ENCODE assay signal across 22 mouse cellular contexts in genomic region chr6:128545402-128545801, GRCm38 (mm10). TPM values are rescaled to one million over a fixed set of nuclear protein-coding genes. Genes with fewer than 3 reads are reported as not detected.
"Had no signal": no experiment of that assay in that cellular context is flagged by ENCODE, and none has a peak within 500 bp of the region (broad histone marks: within the 10 kb centered on the region; RNA-seq: fewer than 3 reads in every experiment).

No protein-coding gene starts in this region.

- DNase-seq: gastrocnemius, adult 2 months; gastrocnemius, postnatal 10 days; gastrocnemius, postnatal 25 days; heart, adult 2 months; heart, postnatal 14 days; heart, postnatal 36 days; kidney, adult 18-20 months; kidney, adult 8-10 months; kidney, postnatal 10 days; kidney, postnatal 25 days; kidney, postnatal 4 days; liver; liver, embryonic 13.5 days had no signal

- ATAC-seq: hindbrain, embryonic 16.5 days; inflammation-experienced regulatory T-cells, adult 6 months; intestine, embryonic 15.5 days; intestine, postnatal 0 days had no signal

RNA-seq across cellular contexts. Expression of gene Pzp, which starts 18.9 kb away (rescaled TPM):
- total RNA-seq: gastrocnemius, adult 2 months; gastrocnemius, postnatal 25 days; layer of hippocampus, adult 2 months; layer of hippocampus, postnatal 10 days; layer of hippocampus, postnatal 25 days; left cerebral cortex, adult 2 months; left cerebral cortex, postnatal 36 days had no signal

RNA-seq across cellular contexts. Expression of gene A2ml1, which starts 36.0 kb away (rescaled TPM):
- total RNA-seq: gastrocnemius, adult 2 months; gastrocnemius, postnatal 10 days; gastrocnemius, postnatal 25 days; heart, adult 2 months; heart, postnatal 14 days; heart, postnatal 36 days had no signal
